Comparison of ENCODE assay signal across 8 mouse cellular contexts in the genomic region with DNA sequence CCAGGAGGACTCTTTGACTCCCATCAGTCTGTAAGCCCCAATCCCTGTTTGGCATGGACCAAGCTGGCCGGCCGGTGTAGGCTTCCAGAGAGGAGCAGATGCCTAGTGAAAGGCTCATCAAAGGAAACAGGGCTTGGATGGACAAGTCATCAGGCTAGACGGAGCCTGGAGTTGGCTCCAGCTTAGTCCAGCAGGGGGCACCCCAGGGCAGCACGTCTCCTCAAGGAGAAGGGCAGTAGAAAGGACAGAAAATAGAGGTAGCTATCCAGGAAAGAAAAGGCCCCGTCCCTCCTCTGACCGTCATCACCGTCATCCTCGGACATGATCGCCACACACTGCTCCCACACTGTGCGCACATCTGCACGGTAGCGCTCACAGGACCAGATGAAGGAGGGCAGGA. TPM values are rescaled to one million over a fixed set of nuclear protein-coding genes. Genes with fewer than 3 reads are reported as not detected.
DNase-seq lines count a peak whose midpoint lies in the region; ATAC-seq and TF ChIP-seq lines count a peak whose summit lies in the region.

No protein-coding gene starts in this region.

- no peak for ATAC-seq in forebrain, embryonic 12.5 days (ENCODE audit: low FRiP score)
- ATAC-seq in heart, embryonic 16.5 days (replicated peaks; ENCODE audit: extremely low read depth, insufficient read depth, low FRiP score), result no peak
- 0 out of 2 replicates have a peak, but pooled peaks have one; percentile 22 for ATAC-seq in liver, embryonic 15.5 days (ENCODE audit: insufficient read depth)
- ATAC-seq in neural tube, embryonic 14.5 days (ENCODE audit: low read depth), result no peak

- H3K36me3 ChIP-seq in forebrain, embryonic 12.5 days (replicated peaks), result 0 out of 2 replicates have a peak, but pooled peaks cover 2% of the 10 kb centered on the region
- H3K36me3 ChIP-seq in heart, embryonic 16.5 days (ENCODE audit: control insufficient read depth, insufficient read depth), result no peaks in the 10 kb centered on the region
- no peaks in the 10 kb centered on the region for H3K36me3 ChIP-seq in liver, embryonic 15.5 days (replicated peaks)
- H3K36me3 ChIP-seq in neural tube, embryonic 14.5 days (ENCODE audit: control insufficient read depth, insufficient read depth, low read length), result no peaks in the 10 kb centered on the region
- H3K36me3 ChIP-seq in testis, adult 2 months (ENCODE audit: control insufficient read depth, insufficient read depth, low read length), result no peaks in the 10 kb centered on the region

- H3K4me1 ChIP-seq in forebrain, embryonic 12.5 days, result peaks cover 67% of the 10 kb centered on the region
- H3K4me1 ChIP-seq in heart, embryonic 16.5 days (ENCODE audit: control insufficient read depth, insufficient read depth, low read length), result peaks cover 32% of the 10 kb centered on the region
- peaks cover 14% of the 10 kb centered on the region; the same call in 1 of the 2 replicates for H3K4me1 ChIP-seq in liver, embryonic 15.5 days (replicated peaks)
- peaks cover 50% of the 10 kb centered on the region for H3K4me1 ChIP-seq in neural tube, embryonic 14.5 days (ENCODE audit: control insufficient read depth, insufficient read depth, low read length)
- H3K4me1 ChIP-seq in testis, adult 2 months (ENCODE audit: control insufficient read depth, insufficient read depth, low read length), result peaks cover 8% of the 10 kb centered on the region

- no peak for TF ChIP-seq POLR2A in testis, adult 2 months (IDR thresholded peaks at IDR 0.05; ENCODE audit: control insufficient read depth, low read depth, low read length)

- H3K9me3 ChIP-seq in forebrain, embryonic 12.5 days, result no peaks in the 10 kb centered on the region
- no peaks in the 10 kb centered on the region for H3K9me3 ChIP-seq in heart, embryonic 16.5 days (replicated peaks; ENCODE audit: control insufficient read depth, low read length)
- no peaks in the 10 kb centered on the region for H3K9me3 ChIP-seq in liver, embryonic 15.5 days (replicated peaks)
- no peaks in the 10 kb centered on the region for H3K9me3 ChIP-seq in neural tube, embryonic 14.5 days (ENCODE audit: control insufficient read depth, low read length)

- TF ChIP-seq CTCF in testis, adult 2 months (IDR thresholded peaks at IDR 0.05; ENCODE audit: control insufficient read depth, insufficient read depth, insufficient replicate concordance, low read depth, low read length), result peak; percentile 80; the same call in 1 of the 2 replicates

- peak overlapping the region; percentile 48; the same call in 1 of the 2 replicates for H3K9ac ChIP-seq in forebrain, embryonic 12.5 days
- H3K9ac ChIP-seq in heart, embryonic 16.5 days (ENCODE audit: low read length), result peak overlapping the region; percentile 47; the same call in 1 of the 2 replicates
- H3K9ac ChIP-seq in liver, embryonic 15.5 days, result no peak overlapping the region
- peak overlapping the region; percentile 37; the same call in 1 of the 2 replicates for H3K9ac ChIP-seq in neural tube, embryonic 14.5 days (replicated peaks; ENCODE audit: low read depth, low read length)

- H3K27me3 ChIP-seq in forebrain, embryonic 12.5 days, result peaks cover 17% of the 10 kb centered on the region
- peaks cover 27% of the 10 kb centered on the region for H3K27me3 ChIP-seq in heart, embryonic 16.5 days (ENCODE audit: control insufficient read depth, insufficient read depth, low read length)
- H3K27me3 ChIP-seq in liver, embryonic 15.5 days, result peaks cover 100% of the 10 kb centered on the region
- H3K27me3 ChIP-seq in neural tube, embryonic 14.5 days (ENCODE audit: control insufficient read depth, insufficient read depth, low read length), result no peaks in the 10 kb centered on the region
- H3K27me3 ChIP-seq in testis, adult 2 months (ENCODE audit: control insufficient read depth, insufficient read depth, low read length), result no peaks in the 10 kb centered on the region

- 7% methylated on average over 12 of the region's 12 CpGs for WGBS in forebrain, embryonic 12.5 days
- 7% methylated on average over 12 of the region's 12 CpGs for WGBS in heart, embryonic 16.5 days
- WGBS in liver, embryonic 15.5 days (ENCODE audit: insufficient replicate concordance), result 4% methylated on average over 12 of the region's 12 CpGs
- 11% methylated on average over 12 of the region's 12 CpGs for WGBS in neural tube, embryonic 14.5 days

- H3K4me2 ChIP-seq in forebrain, embryonic 12.5 days, result peak overlapping the region; percentile 27
- H3K4me2 ChIP-seq in heart, embryonic 16.5 days (ENCODE audit: low read depth, low read length), result 0 out of 2 replicates have a peak overlapping the region, but pooled peaks have one; percentile 26
- H3K4me2 ChIP-seq in liver, embryonic 15.5 days, result no peak overlapping the region
- peak overlapping the region; percentile 37 for H3K4me2 ChIP-seq in neural tube, embryonic 14.5 days (ENCODE audit: low read depth, low read length)

- H3K4me3 ChIP-seq in forebrain, embryonic 12.5 days (replicated peaks), result no peak overlapping the region; the same call in 1 of the 2 replicates
- no peak overlapping the region for H3K4me3 ChIP-seq in heart, embryonic 16.5 days (ENCODE audit: low read length)
- no peak overlapping the region for H3K4me3 ChIP-seq in liver, embryonic 15.5 days (replicated peaks)
- 0 out of 2 replicates have a peak overlapping the region, but pooled peaks have one; percentile 9 for H3K4me3 ChIP-seq in neural tube, embryonic 14.5 days (ENCODE audit: low read depth, low read length)
- H3K4me3 ChIP-seq in testis, adult 2 months (ENCODE audit: control insufficient read depth, low read depth, low read length), result no peak overlapping the region

- H3K27ac ChIP-seq in forebrain, embryonic 12.5 days, result peak overlapping the region; percentile 63
- no peak overlapping the region for H3K27ac ChIP-seq in heart, embryonic 16.5 days (ENCODE audit: low read length)
- no peak overlapping the region for H3K27ac ChIP-seq in liver, embryonic 15.5 days (replicated peaks)
- H3K27ac ChIP-seq in neural tube, embryonic 14.5 days (ENCODE audit: low read depth, low read length), result peak overlapping the region; percentile 71
- H3K27ac ChIP-seq in testis, adult 2 months (ENCODE audit: control insufficient read depth, insufficient read depth, low read depth, low read length), result no peak overlapping the region

- DNase-seq in CD8-positive naive resting alpha-beta T cell, adult 2 months (ENCODE audit: low read depth in 2 of 2, low spot score in 2 of 2), result peak; percentile 81 to 88
- DNase-seq in c-Kit-positive CD71-positive TER-119-negative erythroid progenitor cells, embryonic 14.5 days (ENCODE audit: low read depth), result peak; percentile 46
- peak; percentile 95 to 96 for DNase-seq in kidney, postnatal 4 days

RNA-seq across cellular contexts. Expression of a gene that starts 2.2 kb away (rescaled TPM):
- 15.0 and 19.8 TPM in 2 replicates for polyA plus RNA-seq in forebrain, embryonic 12.5 days (2016; fragmentation: Nextera tagmentation; extraction: Ambion mirVana)
- 12.3 and 15.2 TPM in 2 replicates for polyA plus RNA-seq in heart, embryonic 16.5 days (2015; fragmentation: Nextera tagmentation; extraction: Ambion mirVana)
- polyA plus RNA-seq in liver, embryonic 15.5 days (2015; fragmentation: Nextera tagmentation; extraction: Ambion mirVana), result 1.6 TPM in 2 replicates
- 19.1 and 23.7 TPM in 2 replicates for polyA plus RNA-seq in neural tube, embryonic 14.5 days (2014; fragmentation: Nextera tagmentation; extraction: Ambion mirVana)
- 1.5 and 2.8 TPM in 2 replicates for polyA plus RNA-seq in testis, adult 2 months (2012; rRNA removed)

RNA-seq across cellular contexts. Expression of a gene that starts 4.1 kb away (rescaled TPM):
- 9.9 and 10.2 TPM in 2 replicates for polyA plus RNA-seq in forebrain, embryonic 12.5 days (2016; fragmentation: Nextera tagmentation; extraction: Ambion mirVana)
- 2.4 and 2.7 TPM in 2 replicates for polyA plus RNA-seq in heart, embryonic 16.5 days (2015; fragmentation: Nextera tagmentation; extraction: Ambion mirVana)
- polyA plus RNA-seq in liver, embryonic 15.5 days (2015; fragmentation: Nextera tagmentation; extraction: Ambion mirVana), result 0.06 and 0.09 TPM in 2 replicates
- 11.2 and 14.2 TPM in 2 replicates for polyA plus RNA-seq in neural tube, embryonic 14.5 days (2014; fragmentation: Nextera tagmentation; extraction: Ambion mirVana)
- polyA plus RNA-seq in testis, adult 2 months (2012; rRNA removed), result 9.0 and 9.6 TPM in 2 replicates

RNA-seq across cellular contexts. Expression of a gene that starts 19.6 kb away (rescaled TPM):
- polyA plus RNA-seq in forebrain, embryonic 12.5 days (2016; fragmentation: Nextera tagmentation; extraction: Ambion mirVana), result 0.67 and 1.1 TPM in 2 replicates
- polyA plus RNA-seq in heart, embryonic 16.5 days (2015; fragmentation: Nextera tagmentation; extraction: Ambion mirVana), result 3.8 and 4.2 TPM in 2 replicates
- 0.29 and 0.68 TPM in 2 replicates for polyA plus RNA-seq in liver, embryonic 15.5 days (2015; fragmentation: Nextera tagmentation; extraction: Ambion mirVana)
- 0.44 and 0.54 TPM in 2 replicates for polyA plus RNA-seq in neural tube, embryonic 14.5 days (2014; fragmentation: Nextera tagmentation; extraction: Ambion mirVana)
- polyA plus RNA-seq in testis, adult 2 months (2012; rRNA removed), result 0.07 TPM in 1 of 2 replicates, not detected in the other

RNA-seq across cellular contexts. Expression of a gene that starts 28.3 kb away (rescaled TPM):
- polyA plus RNA-seq in forebrain, embryonic 12.5 days (2016; fragmentation: Nextera tagmentation; extraction: Ambion mirVana), result 0.12 and 0.14 TPM in 2 replicates
- 0.25 and 2.1 TPM in 2 replicates for polyA plus RNA-seq in heart, embryonic 16.5 days (2015; fragmentation: Nextera tagmentation; extraction: Ambion mirVana)
- polyA plus RNA-seq in liver, embryonic 15.5 days (2015; fragmentation: Nextera tagmentation; extraction: Ambion mirVana), result 0.07 and 0.20 TPM in 2 replicates
- polyA plus RNA-seq in neural tube, embryonic 14.5 days (2014; fragmentation: Nextera tagmentation; extraction: Ambion mirVana), result 0.12 TPM in 1 of 2 replicates, not detected in the other
- polyA plus RNA-seq in testis, adult 2 months (2012; rRNA removed), result 0.53 and 0.67 TPM in 2 replicates

RNA-seq across cellular contexts. Expression of a gene that starts 30.4 kb away (rescaled TPM):
- 233 and 244 TPM in 2 replicates for polyA plus RNA-seq in forebrain, embryonic 12.5 days (2016; fragmentation: Nextera tagmentation; extraction: Ambion mirVana)
- polyA plus RNA-seq in heart, embryonic 16.5 days (2015; fragmentation: Nextera tagmentation; extraction: Ambion mirVana), result 126 and 136 TPM in 2 replicates
- polyA plus RNA-seq in liver, embryonic 15.5 days (2015; fragmentation: Nextera tagmentation; extraction: Ambion mirVana), result 192 and 194 TPM in 2 replicates
- 16.8 and 16.9 TPM in 2 replicates for polyA plus RNA-seq in neural tube, embryonic 14.5 days (2014; fragmentation: Nextera tagmentation; extraction: Ambion mirVana)
- 218 and 250 TPM in 2 replicates for polyA plus RNA-seq in testis, adult 2 months (2012; rRNA removed)

Comparison
In these comparisons a context has a peak if more than half of its experiments do, and no peak if none do; other contexts are left out.
1. H3K27ac ChIP-seq: peak in forebrain, embryonic 12.5 days (single experiment) and neural tube, embryonic 14.5 days (single experiment); none in heart, embryonic 16.5 days (single experiment), liver, embryonic 15.5 days (single experiment) and testis, adult 2 months (single experiment).
2. Peak in every context shown above with its lines, with median percentiles within 50 percentile points of each other: DNase-seq.